Mouse (Mus musculus) urinary bladder, postnatal 10 days (tissue): Measurements from ENCODE around the gene Ccdc32.
"Not testable (repeated sequence)": the region's sequence is repeated elsewhere in the genome, so short reads cannot be mapped to it uniquely, and the experiment has no call there.

Experiments
- DNase-seq: peaks from one replicate; pipeline ENCODE4 v3.0.0; 2022; ENCODE audit warnings: low spot score

Gene Ccdc32

GRCm38 (mm10) chr2:119028941-119029551, at the start of gene Ccdc32:
Gene Ccdc32 (minus strand): TSS chr2:119029393.
- peak; percentile 84 for DNase-seq

- DNase-seq = no peak
Observed at GRCm38 (mm10) chr2:119072397-119072796, 43.2 kb upstream of the Ccdc32 start.

- DNase-seq = no peak
Observed at GRCm38 (mm10) chr2:119060139-119060538, 30.9 kb upstream of the Ccdc32 start.

GRCm38 (mm10) chr2:119050132-119050650, 21.0 kb upstream of the Ccdc32 start:
- no peak for DNase-seq

- DNase-seq = no peak
Observed at GRCm38 (mm10) chr2:119047849-119048248, 18.7 kb upstream of the Ccdc32 start.

- peak; percentile 86 for DNase-seq
Observed at GRCm38 (mm10) chr2:119046649-119047611, 17.7 kb upstream of the Ccdc32 start, which contains the start of gene Knl1. Gene Knl1 (plus strand): TSS chr2:119047119.

- DNase-seq = no peak
Observed at GRCm38 (mm10) chr2:119045163-119045562, 16.0 kb upstream of the Ccdc32 start.

GRCm38 (mm10) chr2:119040882-119041281, 11.7 kb upstream of the Ccdc32 start:
- DNase-seq = no peak

GRCm38 (mm10) chr2:119035397-119035745, 6.2 kb upstream of the Ccdc32 start:
- no peak for DNase-seq

- DNase-seq = peak; percentile 79
Observed at GRCm38 (mm10) chr2:119034656-119035396, 5.6 kb upstream of the Ccdc32 start, which contains the start of gene Rpusd2. Gene Rpusd2 (plus strand): TSS chr2:119034790.

- no peak for DNase-seq
Observed at GRCm38 (mm10) chr2:119032191-119032590, 3.0 kb upstream of the Ccdc32 start.

- no peak for DNase-seq
Observed at GRCm38 (mm10) chr2:119026951-119027350, 2.2 kb downstream of the Ccdc32 start.

- DNase-seq = no peak
Observed at GRCm38 (mm10) chr2:119025239-119025616, 4.0 kb downstream of the Ccdc32 start.

- DNase-seq = no peak
Observed at GRCm38 (mm10) chr2:119024536-119025238, 4.5 kb downstream of the Ccdc32 start.

GRCm38 (mm10) chr2:119023154-119023660, 6.0 kb downstream of the Ccdc32 start:
- no peak for DNase-seq

GRCm38 (mm10) chr2:119019538-119019937, 9.7 kb downstream of the Ccdc32 start:
- DNase-seq = no peak

GRCm38 (mm10) chr2:119019131-119019530, 10.1 kb downstream of the Ccdc32 start:
- no peak for DNase-seq

- no peak for DNase-seq
Observed at GRCm38 (mm10) chr2:119018391-119019122, 10.6 kb downstream of the Ccdc32 start.

GRCm38 (mm10) chr2:119017647-119018046, 11.5 kb downstream of the Ccdc32 start:
- no peak for DNase-seq

GRCm38 (mm10) chr2:119016312-119016711, 12.9 kb downstream of the Ccdc32 start:
- not testable (repeated sequence) for DNase-seq
